Mouse (Mus musculus) spleen, adult 2 months (tissue): ENCODE results near the gene Yipf1.

ENCODE experiments used
- CTCF ChIP-seq: fragments of 200-500 bp; IDR thresholded peaks from 2 replicates; pipeline ENCODE4 v1.5.1; 2011; ENCODE audit warnings: mild to moderate bottlenecking, inconsistent platforms; ENCODE audit not compliant: insufficient read depth, insufficient read length, insufficient replicate concordance; ENCODE audit errors: extremely low read depth
- POLR2A ChIP-seq: fragments of 200-500 bp; IDR thresholded peaks from 2 replicates; pipeline ENCODE4 v1.6.1; 2011; ENCODE audit warnings: low read depth, low read length, inconsistent platforms

GRCm38 (mm10) chr4:107351368-107351767, 37.2 kb downstream of the Yipf1 start:
- TF ChIP-seq CTCF (no peak), POLR2A (no peak)
